ENCODE assay signal across 16 mouse cellular contexts in genomic region chr3:134735684-134736083, GRCm38 (mm10).
"Had no signal": no experiment of that assay in that cellular context is flagged by ENCODE, and none has a peak within 500 bp of the region (broad histone marks: within the 10 kb centered on the region; RNA-seq: fewer than 3 reads in every experiment).

No protein-coding gene starts in this region.

- H3K9ac ChIP-seq: limb, embryonic 13.5 days; liver, embryonic 14.5 days; midbrain, embryonic 15.5 days; neural tube, embryonic 12.5 days had no signal

- H3K4me1 ChIP-seq: limb, embryonic 13.5 days; megakaryocyte, embryonic 14.5 days; midbrain, embryonic 15.5 days; neural tube, embryonic 12.5 days had no signal

- H3K4me2 ChIP-seq: limb, embryonic 13.5 days; midbrain, embryonic 11.5 days; midbrain, embryonic 15.5 days; neural tube, embryonic 12.5 days had no signal

- H3K4me3 ChIP-seq: limb, embryonic 13.5 days; megakaryocyte, embryonic 14.5 days; midbrain, embryonic 15.5 days; neural tube, embryonic 12.5 days had no signal

- H3K27me3 ChIP-seq: limb, embryonic 13.5 days; megakaryocyte, embryonic 14.5 days; midbrain, embryonic 15.5 days; neural tube, embryonic 12.5 days had no signal

- ATAC-seq: midbrain, embryonic 15.5 days had no signal

- H3K36me3 ChIP-seq: limb, embryonic 13.5 days; midbrain, embryonic 15.5 days; neural tube, embryonic 12.5 days had no signal

- H3K27ac ChIP-seq: limb, embryonic 13.5 days; liver, embryonic 14.5 days; midbrain, embryonic 15.5 days; neural tube, embryonic 12.5 days had no signal

- H3K9me3 ChIP-seq: limb, embryonic 13.5 days; midbrain, embryonic 15.5 days; neural tube, embryonic 12.5 days had no signal

- DNase-seq: kidney, adult 18-20 months; kidney, postnatal 10 days; kidney, postnatal 4 days; left cerebral cortex, postnatal 4 days; lung, adult 18-20 months; lung, postnatal 4 days; right cerebral cortex, postnatal 4 days; spleen, adult 18-20 months; thymus, adult 18-20 months; thymus, postnatal 14 days had no signal
